ENCODE assay signal across 13 mouse cellular contexts in genomic region chr19:41738896-41739295, GRCm38 (mm10). TPM values are rescaled to one million over a fixed set of nuclear protein-coding genes. Genes with fewer than 3 reads are reported as not detected.
DNase-seq lines count a peak whose midpoint lies in the region; ATAC-seq and TF ChIP-seq lines count a peak whose summit lies in the region.
"Had no signal": no experiment of that assay in that cellular context is flagged by ENCODE, and none has a peak within 500 bp of the region (broad histone marks: within the 10 kb centered on the region; RNA-seq: fewer than 3 reads in every experiment).

No protein-coding gene starts in this region.

- TF ChIP-seq CTCF in lung, embryonic 14.5 days (IDR thresholded peaks at IDR 0.05; ENCODE audit: low read depth), result no peak

- H3K27ac ChIP-seq in lung, embryonic 14.5 days (ENCODE audit: low read depth), result no peak overlapping the region
- peak overlapping the region; percentile 68; the same call in 1 of the 2 replicates for H3K27ac ChIP-seq in hindbrain, embryonic 10.5 days
- H3K27ac ChIP-seq in liver, embryonic 15.5 days (replicated peaks), result 0 out of 2 replicates have a peak overlapping the region, but pooled peaks have one; percentile 54
- H3K27ac ChIP-seq in neural tube, embryonic 15.5 days (replicated peaks), result peak overlapping the region; percentile 74
- H3K27ac ChIP-seq: embryonic facial prominence, embryonic 12.5 days; limb, embryonic 12.5 days had no signal

- H3K4me1 ChIP-seq in lung, embryonic 14.5 days (ENCODE audit: insufficient read depth), result peaks cover 12% of the 10 kb centered on the region; the same call in 1 of the 2 replicates
- peaks cover 87% of the 10 kb centered on the region for H3K4me1 ChIP-seq in hindbrain, embryonic 10.5 days (replicated peaks)
- H3K4me1 ChIP-seq in liver, embryonic 15.5 days (replicated peaks), result peaks cover 31% of the 10 kb centered on the region
- peaks cover 86% of the 10 kb centered on the region for H3K4me1 ChIP-seq in neural tube, embryonic 15.5 days

- no peaks in the 10 kb centered on the region for H3K9me3 ChIP-seq in lung, embryonic 14.5 days (ENCODE audit: low read depth, low read length)
- no peaks in the 10 kb centered on the region for H3K9me3 ChIP-seq in hindbrain, embryonic 10.5 days
- no peaks in the 10 kb centered on the region for H3K9me3 ChIP-seq in liver, embryonic 15.5 days (replicated peaks)
- no peaks in the 10 kb centered on the region for H3K9me3 ChIP-seq in neural tube, embryonic 15.5 days (replicated peaks)
- H3K9me3 ChIP-seq: embryonic facial prominence, embryonic 12.5 days; limb, embryonic 12.5 days had no signal

- peak; percentile 42; the same call in 1 of the 2 replicates for ATAC-seq in lung, embryonic 14.5 days (ENCODE audit: insufficient read depth)
- ATAC-seq in liver, embryonic 15.5 days (ENCODE audit: insufficient read depth), result no peak
- no peak for ATAC-seq in neural tube, embryonic 15.5 days (ENCODE audit: low FRiP score)

- DNase-seq in lung, embryonic 14.5 days, result peak; percentile 74
- DNase-seq in lung, postnatal 14 days, result no peak
- no peak for DNase-seq in hindbrain, embryonic 10.5 days (ENCODE audit: low spot score)
- DNase-seq in layer of hippocampus, adult 9-10 months (ENCODE audit: low spot score), result no peak
- no peak for DNase-seq in adrenal gland, adult 8-10 months
- DNase-seq: cerebellum, adult 9-11 months; gastrocnemius, postnatal 25 days; kidney, postnatal 10 days had no signal

- no peak overlapping the region for H3K9ac ChIP-seq in lung, embryonic 14.5 days
- H3K9ac ChIP-seq in liver, embryonic 15.5 days, result 0 out of 2 replicates have a peak overlapping the region, but pooled peaks have one; percentile 19
- H3K9ac ChIP-seq in neural tube, embryonic 15.5 days (replicated peaks), result peak overlapping the region; percentile 34; the same call in 1 of the 2 replicates
- H3K9ac ChIP-seq: embryonic facial prominence, embryonic 12.5 days; limb, embryonic 12.5 days had no signal

- H3K27me3 ChIP-seq in lung, embryonic 14.5 days (ENCODE audit: insufficient read depth, low read length), result peaks cover 64% of the 10 kb centered on the region
- H3K27me3 ChIP-seq in hindbrain, embryonic 10.5 days (ENCODE audit: insufficient read depth, poor library complexity, severe bottlenecking), result peaks cover 99% of the 10 kb centered on the region
- H3K27me3 ChIP-seq in liver, embryonic 15.5 days, result peaks cover 64% of the 10 kb centered on the region
- H3K27me3 ChIP-seq in neural tube, embryonic 15.5 days (replicated peaks), result no peaks in the 10 kb centered on the region

- H3K4me3 ChIP-seq in lung, embryonic 14.5 days (ENCODE audit: low read depth, low read length), result no peak overlapping the region
- H3K4me3 ChIP-seq in hindbrain, embryonic 10.5 days, result peak overlapping the region; percentile 38; the same call in 1 of the 2 replicates
- no peak overlapping the region for H3K4me3 ChIP-seq in liver, embryonic 15.5 days (replicated peaks)
- H3K4me3 ChIP-seq in neural tube, embryonic 15.5 days (replicated peaks), result peak overlapping the region; percentile 75
- H3K4me3 ChIP-seq: embryonic facial prominence, embryonic 12.5 days; limb, embryonic 12.5 days had no signal

- H3K36me3 ChIP-seq in lung, embryonic 14.5 days (ENCODE audit: insufficient read depth), result no peaks in the 10 kb centered on the region
- no peaks in the 10 kb centered on the region for H3K36me3 ChIP-seq in hindbrain, embryonic 10.5 days
- H3K36me3 ChIP-seq in liver, embryonic 15.5 days (replicated peaks), result no peaks in the 10 kb centered on the region
- no peaks in the 10 kb centered on the region for H3K36me3 ChIP-seq in neural tube, embryonic 15.5 days
- H3K36me3 ChIP-seq: embryonic facial prominence, embryonic 12.5 days; limb, embryonic 12.5 days had no signal

- WGBS in lung, embryonic 14.5 days, result 9% methylated on average over 4 of the region's 4 CpGs
- 14% methylated on average over 4 of the region's 4 CpGs for WGBS in hindbrain, embryonic 10.5 days
- WGBS in liver, embryonic 15.5 days (ENCODE audit: insufficient replicate concordance), result 10% methylated on average over 4 of the region's 4 CpGs
- WGBS in neural tube, embryonic 15.5 days, result 11% methylated on average over 4 of the region's 4 CpGs

- no peak overlapping the region for H3K4me2 ChIP-seq in lung, embryonic 14.5 days
- H3K4me2 ChIP-seq in liver, embryonic 15.5 days, result peak overlapping the region; percentile 72
- peak overlapping the region; percentile 68 for H3K4me2 ChIP-seq in neural tube, embryonic 15.5 days

RNA-seq across cellular contexts. Expression of gene Slit1, which starts 4.6 kb away (rescaled TPM):
- 0.08 and 0.24 TPM in 2 replicates for polyA plus RNA-seq in lung, embryonic 14.5 days (2014; fragmentation: Nextera tagmentation; extraction: Ambion mirVana)
- 13.9 and 18.0 TPM in 2 replicates for polyA plus RNA-seq in hindbrain, embryonic 10.5 days (2016; fragmentation: Nextera tagmentation; extraction: Ambion mirVana)
- 0.05 TPM in 2 replicates for polyA plus RNA-seq in liver, embryonic 15.5 days (2015; fragmentation: Nextera tagmentation; extraction: Ambion mirVana)
- 32.8 and 36.8 TPM in 2 replicates for polyA plus RNA-seq in neural tube, embryonic 15.5 days (2015; fragmentation: Nextera tagmentation; extraction: Ambion mirVana)
- 10 to 100 TPM in 2 of 4 experiments, 1 to 10 TPM in 2; 5.7 to 32.3 (median 14.2) TPM for total RNA-seq in adrenal gland, adult 8-10 months (2022)
- polyA plus RNA-seq: C2C12 had no signal

Comparison
In these comparisons a context has a peak if more than half of its experiments do, and no peak if none do; other contexts are left out.
1. H3K4me3 ChIP-seq: peak in hindbrain, embryonic 10.5 days (single experiment) and neural tube, embryonic 15.5 days (single experiment); none in lung, embryonic 14.5 days (single experiment) and liver, embryonic 15.5 days (single experiment).
2. RNA of gene Slit1, which starts 4.6 kb away (polyA plus RNA-seq): 32.8 to 36.8 TPM in neural tube, embryonic 15.5 days and 13.9 to 18.0 TPM in hindbrain, embryonic 10.5 days; 0.08 to 0.24 TPM in lung, embryonic 14.5 days and 0.05 TPM in liver, embryonic 15.5 days; every median in the first group is over 10 times any median in the second.